Mouse (Mus musculus) kidney, adult 2 months (tissue): ENCODE results near the gene E130114P18Rik.
A peak's percentile ranks its signal among the peaks of the same experiment; 100 is the strongest.

Experiments used
- CTCF ChIP-seq: fragments of 200-500 bp; conservative IDR thresholded peaks from 2 replicates; pipeline ENCODE4 v1.5.1; 2011; ENCODE audit warnings: low read depth, mild to moderate bottlenecking, control low read depth, low read length, moderate library complexity, mixed read lengths; ENCODE audit not compliant: insufficient read depth, insufficient read length
- POLR2A ChIP-seq: fragments of 200-500 bp; IDR thresholded peaks from one replicate; pipeline ENCODE4 v1.6.1; 2011; ENCODE audit warnings: low read depth, low read length, control low read depth

DNA sequence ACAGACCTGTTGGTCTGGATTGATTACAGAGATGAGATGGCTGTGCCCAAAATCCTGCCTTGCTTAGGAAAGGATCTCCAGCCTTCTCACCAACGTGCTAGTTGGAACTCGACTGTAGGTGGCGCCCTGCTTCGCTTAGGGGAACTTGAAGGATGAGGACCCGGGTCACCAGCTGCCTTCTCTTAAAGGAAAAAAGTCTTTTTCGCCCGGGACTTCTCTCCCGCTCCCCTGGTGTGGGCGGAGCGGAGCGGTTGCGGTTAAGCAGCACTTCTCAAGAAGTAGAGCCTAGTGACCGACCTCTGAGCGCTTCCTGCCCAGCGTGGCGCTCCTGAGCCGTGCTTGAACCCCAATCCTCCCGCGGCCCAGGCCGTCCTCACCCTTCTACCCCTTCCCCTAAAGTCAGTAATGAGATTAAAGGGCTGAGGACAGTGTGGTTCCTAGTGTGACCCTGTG, 26.8 kb downstream of the E130114P18Rik start:
- TF ChIP-seq CTCF = peak; percentile 93
- peak; percentile 22 for TF ChIP-seq POLR2A
